Comparison of ENCODE assay signal across 8 mouse cellular contexts in the genomic region with DNA sequence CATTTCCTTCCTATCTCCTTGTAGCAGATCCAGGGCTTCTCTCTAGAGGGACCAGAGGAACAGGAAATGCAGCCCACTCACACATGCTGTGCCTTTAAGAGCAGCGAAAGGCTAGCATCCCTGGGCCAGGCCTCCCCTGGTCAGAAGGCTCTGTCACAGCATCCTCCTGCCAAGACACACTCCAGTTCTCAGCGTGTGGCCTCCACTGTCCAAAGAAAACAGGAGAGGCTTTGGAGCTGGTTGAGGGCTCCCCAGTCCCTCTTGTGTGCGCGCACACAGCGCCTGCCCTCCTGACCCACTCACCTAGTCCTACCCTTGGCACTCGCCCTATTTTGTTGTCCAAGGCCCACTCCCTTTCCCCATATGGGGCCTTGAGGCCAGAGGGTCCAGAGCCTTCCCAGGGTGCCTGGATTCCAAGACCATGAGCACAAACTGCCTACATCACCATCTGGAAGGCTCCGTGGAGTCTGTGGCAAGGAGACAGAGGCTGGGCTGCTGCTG.
A peak's percentile ranks its signal among the peaks of the same experiment; 100 is the strongest.
DNase-seq lines count a peak whose midpoint lies in the region; ATAC-seq and TF ChIP-seq lines count a peak whose summit lies in the region.
"Had no signal": no experiment of that assay in that cellular context is flagged by ENCODE, and none has a peak within 500 bp of the region (broad histone marks: within the 10 kb centered on the region; RNA-seq: fewer than 3 reads in every experiment).

No protein-coding gene starts in this region.

- H3K36me3 ChIP-seq in intestine, embryonic 16.5 days (ENCODE audit: control insufficient read depth, insufficient read depth, low read length), result no peaks in the 10 kb centered on the region
- no peaks in the 10 kb centered on the region for H3K36me3 ChIP-seq in forebrain, embryonic 14.5 days (ENCODE audit: control insufficient read depth, insufficient read depth, low read length)

- H3K27ac ChIP-seq in embryonic fibroblast, embryonic 13.5 days (ENCODE audit: insufficient read depth, low read length), result peak overlapping the region; percentile 53
- H3K27ac ChIP-seq in intestine, embryonic 16.5 days (ENCODE audit: low read length), result peak overlapping the region; percentile 74
- no peak overlapping the region for H3K27ac ChIP-seq in forebrain, embryonic 14.5 days (ENCODE audit: low read depth, low read length)

- H3K4me1 ChIP-seq in embryonic fibroblast, embryonic 13.5 days (ENCODE audit: control insufficient read depth, insufficient read depth, low read length), result peaks cover 21% of the 10 kb centered on the region
- peaks cover 26% of the 10 kb centered on the region for H3K4me1 ChIP-seq in intestine, embryonic 16.5 days (ENCODE audit: control insufficient read depth, insufficient read depth, low read length)
- 0 out of 2 replicates have a peak, but pooled peaks cover 5% of the 10 kb centered on the region for H3K4me1 ChIP-seq in forebrain, embryonic 14.5 days (ENCODE audit: control insufficient read depth, insufficient read depth, low read length)

- ATAC-seq in intestine, embryonic 16.5 days, result peak; percentile 47
- no peak for ATAC-seq in forebrain, embryonic 14.5 days

- TF ChIP-seq CTCF in embryonic fibroblast, embryonic 13.5 days (IDR thresholded peaks at IDR 0.05; ENCODE audit: borderline replicate concordance, insufficient read depth, low read length), result no peak

- DNase-seq in 3T3-L1 (ENCODE audit: low read depth, low spot score) (peak; percentile 58), MN1 (ENCODE audit: low spot score) (peak; percentile 56)
- DNase-seq in forebrain, embryonic 14.5 days (ENCODE audit: low spot score), result no peak
- no peak for DNase-seq in urinary bladder, adult 18-20 months (ENCODE audit: low spot score in 2 of 2)
- no peak for DNase-seq in embryo, embryonic 11 days
- DNase-seq: adrenal gland, adult 8-10 months had no signal

- TF ChIP-seq POLR2A in embryonic fibroblast, embryonic 13.5 days (IDR thresholded peaks at IDR 0.05; ENCODE audit: low read depth, low read length), result no peak

- WGBS in intestine, embryonic 16.5 days, result 57% methylated on average over 7 of the region's 7 CpGs
- 50% methylated on average over 7 of the region's 7 CpGs for WGBS in forebrain, embryonic 14.5 days

- no peaks in the 10 kb centered on the region for H3K27me3 ChIP-seq in intestine, embryonic 16.5 days (replicated peaks; ENCODE audit: control insufficient read depth, insufficient read depth, low read length)
- no peaks in the 10 kb centered on the region for H3K27me3 ChIP-seq in forebrain, embryonic 14.5 days (replicated peaks; ENCODE audit: control insufficient read depth, insufficient read depth, low read length)

- peak overlapping the region; percentile 21; the same call in 1 of the 2 replicates for H3K9ac ChIP-seq in intestine, embryonic 16.5 days (ENCODE audit: low read depth, low read length)
- H3K9ac ChIP-seq in forebrain, embryonic 14.5 days (ENCODE audit: low read length), result no peak overlapping the region

- no peak overlapping the region for H3K4me3 ChIP-seq in embryonic fibroblast, embryonic 13.5 days (ENCODE audit: insufficient read depth, low read length)
- no peak overlapping the region for H3K4me3 ChIP-seq in intestine, embryonic 16.5 days (ENCODE audit: low read length)
- no peak overlapping the region for H3K4me3 ChIP-seq in forebrain, embryonic 14.5 days (ENCODE audit: low read depth, low read length)

- H3K9me3 ChIP-seq in intestine, embryonic 16.5 days (ENCODE audit: control insufficient read depth, low read length), result no peaks in the 10 kb centered on the region
- H3K9me3 ChIP-seq in forebrain, embryonic 14.5 days (replicated peaks; ENCODE audit: control insufficient read depth, low read length), result no peaks in the 10 kb centered on the region

- H3K4me2 ChIP-seq in intestine, embryonic 16.5 days (ENCODE audit: low read depth, low read length), result no peak overlapping the region
- H3K4me2 ChIP-seq in forebrain, embryonic 14.5 days (ENCODE audit: low read length), result no peak overlapping the region

Comparison
In these comparisons a context has a peak if more than half of its experiments do, and no peak if none do; other contexts are left out.
1. DNase-seq: peak in 3T3-L1 (single experiment) and MN1 (single experiment); none in forebrain, embryonic 14.5 days (single experiment), urinary bladder, adult 18-20 months (0 of 2) and embryo, embryonic 11 days (single experiment).